Mouse (Mus musculus) embryo, embryonic 9.5 days (tissue): ENCODE measurements around the gene Gm572.

ENCODE experiments used
- DNase-seq: peaks from one replicate; pipeline ENCODE4 v3.0.0-alpha.2; 2017; ENCODE audit errors: extremely low spot score

The Gm572 gene

DNA sequence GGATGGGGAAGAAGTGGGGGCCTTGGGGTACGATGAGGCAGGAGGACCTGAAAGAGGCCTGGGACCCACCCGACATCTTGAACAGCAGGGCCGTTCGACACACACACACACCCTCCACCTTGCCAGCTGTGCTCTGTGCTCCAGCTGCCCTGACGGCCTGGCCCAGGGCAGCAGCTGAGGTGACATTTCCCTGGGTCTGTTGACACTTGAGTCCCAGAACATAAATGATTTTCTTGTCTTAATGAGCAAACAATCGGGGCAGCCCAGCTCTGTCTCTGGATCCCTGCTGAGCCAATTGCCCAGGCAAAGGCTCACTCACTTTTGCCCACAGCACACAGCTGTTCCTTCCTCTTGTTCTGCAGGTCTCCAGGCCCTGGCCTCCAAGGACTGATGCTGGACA lies 20.9 kb downstream of the Gm572 start:
- no peak for DNase-seq

DNA sequence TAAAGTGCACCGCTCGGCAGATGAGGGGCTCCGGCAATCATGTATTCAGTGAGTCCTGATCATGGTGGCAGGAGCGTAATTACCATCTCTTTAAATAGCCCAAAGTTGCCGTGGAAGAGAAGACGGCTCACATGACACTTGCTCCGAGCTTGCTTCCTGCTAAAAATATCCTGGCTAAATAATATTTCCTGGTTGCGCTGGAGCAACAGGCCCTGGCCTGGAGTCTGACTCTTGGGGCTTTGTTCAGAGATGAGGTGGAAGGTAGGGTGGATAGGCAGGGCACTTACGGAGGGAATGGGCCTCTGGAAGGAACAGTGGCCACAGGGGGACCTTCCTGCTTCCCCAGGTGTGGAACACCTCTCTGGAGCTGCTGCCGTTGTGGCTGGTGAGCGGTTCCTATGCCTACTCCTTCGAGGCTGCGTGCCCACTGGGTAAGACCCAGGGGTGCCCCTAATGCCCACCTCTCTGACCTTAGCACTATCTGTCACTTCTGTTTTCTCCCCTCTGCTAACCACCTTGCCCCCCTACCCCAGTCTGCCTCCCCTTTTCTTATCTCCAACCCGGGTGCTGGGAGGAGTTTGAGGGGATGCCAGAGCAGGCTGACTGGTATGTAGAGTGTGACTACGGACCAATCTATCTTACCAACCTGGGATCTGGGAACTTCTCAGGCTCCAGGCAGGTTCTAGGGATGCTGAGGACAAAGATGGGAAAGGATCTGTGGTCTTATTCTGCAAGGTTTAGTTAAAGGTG lies 24.1 kb downstream of the Gm572 start:
- no peak for DNase-seq

DNA sequence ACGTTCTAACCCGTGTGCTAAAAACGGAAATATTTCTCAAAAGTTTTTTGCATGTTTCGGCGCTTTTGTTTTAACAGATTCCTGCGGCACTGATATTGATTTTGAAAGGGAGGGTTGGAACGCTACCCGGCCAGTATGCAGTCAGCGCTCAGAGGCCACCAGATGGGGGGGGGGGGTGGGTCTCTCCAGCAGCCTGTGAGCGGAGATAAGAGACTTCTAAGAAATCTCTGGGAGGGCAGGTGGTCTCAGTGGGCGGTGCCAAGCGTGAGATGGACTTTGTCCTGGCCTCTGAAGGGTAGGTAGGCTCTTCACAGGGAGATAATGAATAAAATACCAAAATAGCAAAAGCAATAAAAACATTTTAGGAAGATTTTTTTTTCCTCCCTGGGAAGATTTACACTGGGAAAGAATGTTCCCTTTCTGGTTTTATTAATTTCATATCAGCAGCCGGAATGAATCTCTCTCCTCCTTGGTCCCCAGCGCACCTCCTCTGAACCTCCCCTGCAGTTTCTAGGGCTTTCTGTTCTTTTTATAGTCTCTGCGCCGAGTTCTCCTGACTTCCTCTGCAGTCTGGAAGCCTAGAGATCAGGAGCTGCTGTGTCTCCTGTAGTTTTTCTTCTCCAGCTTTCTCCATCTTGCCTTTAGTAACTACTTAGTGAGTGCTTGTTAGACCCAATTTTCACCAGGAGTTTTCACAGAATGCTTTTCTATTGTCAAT lies 28.3 kb downstream of the Gm572 start:
- no peak for DNase-seq

DNA sequence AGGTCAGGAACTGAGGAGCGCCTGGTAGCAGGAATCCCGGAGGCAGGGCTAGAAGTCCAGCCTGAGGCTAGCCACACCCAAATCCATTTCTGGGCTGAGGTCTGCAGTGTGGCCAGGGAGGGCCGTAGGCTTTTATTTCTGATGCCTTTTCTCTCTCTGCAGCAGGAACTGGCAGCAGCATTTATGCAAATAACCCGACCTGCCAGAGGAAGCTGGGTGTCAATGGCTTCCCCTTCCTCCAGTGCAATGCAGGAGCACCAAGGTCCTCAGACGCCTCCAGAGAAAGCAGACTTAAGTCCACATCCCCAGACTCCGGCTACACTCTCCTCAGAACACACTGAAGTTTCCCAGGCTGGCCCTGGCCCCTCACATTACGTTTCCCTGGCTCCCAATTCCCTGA lies 31.9 kb downstream of the Gm572 start:
- no peak for DNase-seq

- DNase-seq = peak; percentile 65
Measured at GRCm38 (mm10) chr4:148676188-148676960, 33.3 kb downstream of the Gm572 start.

DNA sequence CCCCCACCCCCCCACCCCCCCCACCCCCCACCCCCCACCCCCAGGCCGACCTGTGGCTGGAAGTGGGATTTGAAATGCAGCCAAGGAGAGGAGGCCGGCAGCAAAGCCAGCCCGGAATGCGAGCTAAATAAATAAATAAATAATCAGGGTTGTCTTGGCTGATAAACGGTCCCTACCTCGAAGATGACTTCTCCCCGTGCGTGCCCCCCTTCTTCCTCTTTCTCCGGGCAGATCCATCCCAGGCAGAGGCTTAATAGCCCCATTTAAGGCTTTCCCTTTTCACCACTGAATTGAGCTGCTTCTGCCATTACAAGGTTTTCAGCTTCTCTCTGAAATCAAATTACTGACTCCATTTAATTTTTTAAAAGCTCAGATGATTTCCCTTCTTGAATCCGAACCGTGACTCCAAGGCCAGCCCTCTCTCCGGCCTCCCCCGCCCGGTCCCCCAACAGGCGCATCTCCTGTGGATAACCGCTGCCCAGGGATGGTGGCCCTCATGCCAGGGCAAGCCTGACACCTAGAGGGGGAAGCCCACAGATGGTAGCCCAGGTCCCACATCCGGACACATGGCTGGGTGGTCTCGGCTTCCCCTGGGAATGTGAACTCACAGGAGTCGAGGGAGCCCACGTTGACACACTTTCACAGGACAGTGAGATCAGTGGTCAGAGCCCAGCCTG lies 34.0 kb downstream of the Gm572 start:
- peak; percentile 46 for DNase-seq

DNA sequence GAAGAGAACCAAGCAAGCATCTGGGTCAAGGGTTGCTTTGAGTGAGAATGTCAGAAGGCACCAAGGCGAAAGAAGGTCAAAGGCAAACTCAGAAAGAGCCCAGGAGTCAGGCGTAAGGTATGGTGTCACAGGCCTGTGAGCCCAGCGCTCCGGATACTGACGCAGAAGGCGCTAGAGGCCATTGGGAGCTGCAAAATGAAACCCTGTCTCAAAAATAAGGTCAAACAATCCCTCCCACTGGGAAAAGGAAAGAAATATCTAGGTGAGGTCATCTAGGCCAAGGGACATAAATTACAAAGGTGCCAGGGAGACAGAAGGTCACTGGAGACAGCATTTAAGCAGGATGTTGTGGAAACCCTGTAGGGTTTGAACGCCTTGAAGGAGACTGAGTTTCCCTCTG lies 35.0 kb downstream of the Gm572 start:
- DNase-seq = no peak

- no peak for DNase-seq
Measured at GRCm38 (mm10) chr4:148680505-148681067, 37.5 kb downstream of the Gm572 start.

- peak; percentile 78 for DNase-seq
Measured at GRCm38 (mm10) chr4:148681429-148681828, 38.3 kb downstream of the Gm572 start.

- DNase-seq = no peak
Measured at GRCm38 (mm10) chr4:148682961-148683360, 39.8 kb downstream of the Gm572 start.

DNA sequence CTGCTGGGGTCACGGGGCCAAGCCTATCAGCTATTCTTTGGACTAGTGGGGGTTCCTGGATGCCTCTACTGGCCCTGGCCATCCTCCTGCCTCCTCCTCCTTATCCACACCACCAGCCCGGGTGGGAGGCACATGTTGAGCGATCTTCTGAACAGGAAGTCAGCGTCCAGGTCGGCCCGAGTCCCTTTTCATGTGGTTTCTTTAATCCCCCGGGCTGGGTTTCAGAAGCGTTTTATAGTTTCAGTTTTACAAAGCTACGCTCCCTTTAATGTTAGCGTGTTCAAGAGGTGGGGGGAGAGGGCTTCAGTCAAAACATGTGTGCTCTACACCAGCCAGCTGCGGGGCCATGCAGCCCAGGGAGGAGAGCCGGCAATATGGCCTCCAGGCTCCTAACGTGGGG lies 40.4 kb downstream of the Gm572 start:
- DNase-seq = no peak

GRCm38 (mm10) chr4:148686491-148686941 lies 43.4 kb downstream of the Gm572 start:
- DNase-seq = no peak

GRCm38 (mm10) chr4:148688091-148688490 lies 45.0 kb downstream of the Gm572 start:
- DNase-seq = no peak

- no peak for DNase-seq
Measured at GRCm38 (mm10) chr4:148691185-148691584, 48.1 kb downstream of the Gm572 start.

GRCm38 (mm10) chr4:148693417-148693959 lies 50.4 kb downstream of the Gm572 start:
- DNase-seq = no peak

DNA sequence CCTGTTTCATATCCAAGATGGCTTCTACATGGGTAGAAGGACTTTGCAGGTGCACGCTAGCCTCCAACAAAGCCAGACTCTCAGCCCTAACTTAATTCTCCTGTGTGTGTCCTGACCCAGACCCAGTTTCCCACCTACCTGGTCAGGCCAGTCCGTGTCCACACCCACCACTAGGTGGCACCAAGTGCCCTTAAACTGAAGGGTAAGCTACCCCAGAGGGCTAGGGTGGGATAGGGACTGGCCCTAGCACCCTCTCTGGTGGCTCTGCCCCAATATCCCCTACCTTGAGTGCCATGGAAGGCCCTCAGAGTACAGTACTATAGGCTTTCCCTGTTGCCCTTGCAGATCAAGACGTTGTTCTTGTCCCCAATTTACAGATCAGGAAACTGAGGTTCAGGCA lies 61.6 kb downstream of the Gm572 start:
- DNase-seq = peak; percentile 58

DNA sequence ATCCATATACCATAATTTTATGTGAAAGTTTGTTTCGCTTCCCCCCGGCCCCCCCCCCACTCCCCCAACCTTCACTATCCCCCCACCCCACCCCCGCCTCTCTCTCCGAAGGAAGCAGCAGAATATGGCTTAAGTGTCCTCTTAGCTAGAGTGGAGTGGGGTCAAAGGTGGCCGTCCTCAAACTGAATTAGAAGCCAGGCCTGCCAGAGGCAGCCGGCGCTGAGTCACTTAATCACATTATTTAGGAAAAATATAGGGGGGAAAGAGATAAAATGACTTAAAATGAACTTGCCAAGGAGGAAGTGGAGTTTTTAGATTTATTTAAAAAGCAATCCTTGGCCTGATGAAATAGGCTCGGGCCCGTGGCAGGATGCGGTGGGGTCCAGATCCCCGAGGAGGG lies 65.7 kb downstream of the Gm572 start:
- DNase-seq = no peak

GRCm38 (mm10) chr4:148710446-148710845 lies 67.3 kb downstream of the Gm572 start:
- no peak for DNase-seq

DNA sequence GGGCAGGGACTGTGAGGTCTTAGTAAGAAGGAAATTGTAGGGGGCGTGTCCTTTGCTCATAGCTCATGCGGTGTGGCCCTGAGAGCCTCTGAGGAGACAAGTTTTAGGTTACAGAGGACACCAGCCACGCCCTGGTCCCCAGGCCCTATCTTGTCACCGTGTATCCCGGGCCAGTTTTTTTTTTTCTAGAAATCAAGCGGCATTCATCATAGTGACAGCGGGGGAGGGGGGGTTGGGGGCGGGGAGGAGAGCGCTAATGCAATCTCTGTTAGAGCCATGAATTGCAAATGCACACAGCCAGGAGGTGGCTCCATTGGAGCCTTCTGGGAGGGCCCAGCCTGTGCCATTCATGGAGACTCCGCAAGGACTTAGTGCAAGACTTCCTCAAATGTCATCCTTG lies 68.2 kb downstream of the Gm572 start:
- peak; percentile 51 for DNase-seq

DNA sequence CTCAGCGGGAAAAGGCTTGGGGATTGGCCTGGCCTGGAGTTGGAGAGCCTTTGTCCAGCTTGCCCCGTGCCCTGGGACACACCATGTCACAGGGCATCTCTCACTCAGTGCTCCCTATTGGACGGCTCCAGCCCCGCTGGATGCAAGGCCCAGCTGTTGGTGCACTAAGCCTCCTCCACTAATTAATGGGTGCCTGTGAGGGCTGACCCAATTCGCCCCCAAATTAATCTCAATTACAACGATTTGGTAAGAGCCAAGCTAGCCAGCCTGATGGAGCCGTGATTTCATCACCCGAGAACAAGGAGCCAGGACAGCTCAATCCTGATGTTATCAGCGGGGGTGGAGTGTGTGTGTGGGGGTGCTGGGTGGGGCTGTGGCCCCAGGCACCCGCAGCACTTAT lies 69.5 kb downstream of the Gm572 start:
- no peak for DNase-seq

DNA sequence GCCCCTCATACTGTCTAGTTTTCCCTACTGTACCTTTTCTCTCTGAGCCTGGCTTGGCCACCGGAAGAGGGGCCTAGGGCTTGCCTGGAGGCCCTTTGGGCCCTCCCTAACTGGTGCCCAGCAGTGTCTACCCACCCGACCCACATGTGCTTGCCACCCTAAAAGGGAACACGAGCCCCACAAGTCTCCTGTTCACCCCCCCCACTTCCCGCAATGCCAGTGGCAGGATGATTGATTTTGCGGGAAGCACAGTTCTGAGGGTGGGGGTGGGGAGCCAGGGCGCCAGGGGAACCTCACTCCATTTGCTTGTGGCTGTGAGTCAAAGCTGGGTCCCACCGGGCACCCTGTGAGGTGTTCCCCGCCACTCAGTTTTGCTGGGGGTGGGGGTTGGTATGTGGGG lies 70.9 kb downstream of the Gm572 start:
- no peak for DNase-seq
